Mouse (Mus musculus): ENCODE data around the gene Xrcc2.
"Not testable (repeated sequence)": the region's sequence is repeated elsewhere in the genome, so short reads cannot be mapped to it uniquely, and the experiment has no call there.

Xrcc2 gene

DNA sequence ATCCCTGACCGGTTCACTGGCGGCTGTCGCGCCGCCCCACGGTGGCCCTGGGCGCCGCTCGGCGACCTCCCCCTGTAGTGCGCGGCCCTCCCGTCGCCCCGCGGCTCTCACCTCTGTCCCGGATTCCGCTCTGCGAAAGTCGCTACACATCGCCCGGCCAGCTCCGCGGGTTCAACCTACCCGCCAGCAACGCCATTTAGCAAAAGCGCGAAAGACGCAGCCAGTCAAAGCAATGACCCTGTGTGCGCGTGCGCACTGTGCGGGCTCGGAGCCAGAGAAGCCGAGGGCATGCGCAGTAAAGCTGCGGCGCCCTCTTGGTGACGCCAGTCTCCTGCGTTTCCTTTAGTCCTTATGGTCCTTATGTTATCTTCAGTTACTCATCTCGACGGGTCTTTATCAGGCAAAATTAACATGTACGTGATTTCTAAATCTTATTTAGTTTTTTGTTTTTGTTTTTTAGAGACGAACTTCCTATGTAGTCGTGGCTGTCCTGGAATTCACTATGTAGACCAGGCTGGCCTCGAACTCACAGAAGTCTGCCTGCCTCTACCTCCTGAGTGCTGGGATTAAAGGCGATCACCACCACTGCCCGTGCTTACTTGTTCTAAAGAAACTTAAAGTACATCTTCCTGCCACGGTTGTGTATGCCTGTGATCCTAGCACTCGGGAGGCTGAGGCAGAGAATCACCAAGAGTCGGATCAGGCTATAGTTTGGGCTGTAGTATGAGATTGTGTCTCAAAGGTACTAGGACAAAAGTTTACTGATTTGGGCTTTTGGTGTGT is at the start of gene Xrcc2:
Gene Xrcc2 (minus strand): TSS at position 259 of the 783 bp plus-strand sequence.
- DNase-seq = peak; percentile 96

DNA sequence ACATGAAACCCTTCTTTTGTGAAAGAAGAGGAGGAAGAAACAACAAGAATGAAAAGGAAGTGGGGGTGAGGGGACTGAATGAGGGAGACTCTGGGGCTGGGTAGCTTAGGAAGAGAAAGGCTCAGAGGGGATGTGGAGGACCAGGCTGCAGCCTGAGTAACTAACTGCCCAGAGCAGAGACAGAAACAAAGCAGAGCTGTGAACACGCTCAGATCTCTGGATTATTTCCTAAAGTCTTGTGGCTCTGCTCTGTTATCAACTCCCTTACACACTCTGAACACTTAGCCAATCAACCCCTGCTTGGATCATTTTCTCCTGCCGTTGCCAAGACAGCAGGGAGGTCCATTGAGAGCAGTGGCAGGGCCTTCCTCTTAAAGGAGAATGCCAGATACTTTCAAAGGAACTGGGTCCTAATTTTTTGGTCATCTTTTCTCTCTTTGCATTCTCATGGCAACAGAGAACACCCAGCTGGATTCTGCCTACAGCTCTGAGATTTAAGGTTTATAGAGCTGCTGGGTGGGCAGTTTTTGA is 48.7 kb upstream of the Xrcc2 start:
- DNase-seq = peak; percentile 17

DNA sequence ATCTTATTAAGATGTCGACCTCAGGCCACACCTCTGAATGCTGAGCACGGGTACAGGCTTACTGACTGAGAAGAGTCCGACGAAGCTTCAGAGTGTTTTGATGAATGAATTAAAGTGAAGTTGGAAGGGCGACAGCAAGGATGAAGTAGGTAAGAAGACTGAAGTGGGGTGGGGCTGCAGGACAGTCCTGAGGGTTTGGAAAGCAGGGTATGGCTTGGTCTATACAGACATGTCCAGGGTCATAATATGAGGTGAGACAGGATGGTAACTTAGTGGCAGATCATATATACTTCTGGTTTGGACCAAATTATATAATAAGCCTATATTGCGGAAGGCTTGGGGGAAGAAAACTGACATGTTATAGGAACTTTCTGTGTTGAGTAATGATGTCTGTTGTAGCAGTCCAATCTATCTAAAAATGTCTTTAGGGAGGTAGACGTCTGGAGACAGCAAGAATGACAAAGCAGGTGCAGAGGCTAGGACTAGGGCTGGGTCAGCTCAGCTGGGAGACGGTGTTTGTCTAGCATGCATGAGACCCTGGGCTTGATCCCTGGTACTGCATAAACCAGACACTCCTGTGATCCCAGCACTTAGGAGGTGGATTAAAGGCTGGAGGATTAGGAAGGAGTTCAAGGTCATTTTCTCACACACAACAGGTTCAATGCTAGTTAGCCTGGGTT is 48.1 kb upstream of the Xrcc2 start:
- no peak for DNase-seq

DNA sequence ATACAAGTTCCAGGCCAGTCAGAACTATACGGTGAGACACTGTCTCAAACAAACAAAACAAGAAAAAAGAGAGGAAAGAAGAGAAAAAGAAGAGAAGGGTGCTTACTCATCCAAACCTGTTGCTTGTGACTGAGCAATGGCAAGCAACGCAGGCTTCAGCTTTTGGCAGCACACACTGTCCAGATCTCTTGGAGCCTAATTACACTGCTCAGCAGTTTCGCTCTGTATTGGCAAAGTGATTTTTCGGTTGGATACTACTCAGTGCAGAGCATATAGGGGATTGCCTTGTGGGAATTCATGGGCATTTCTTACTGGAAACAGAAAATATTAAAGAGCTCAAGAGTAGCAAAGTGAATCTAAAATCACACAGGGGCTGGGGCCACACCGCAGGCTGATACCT is 47.2 kb upstream of the Xrcc2 start:
- DNase-seq = peak; percentile 13

DNA sequence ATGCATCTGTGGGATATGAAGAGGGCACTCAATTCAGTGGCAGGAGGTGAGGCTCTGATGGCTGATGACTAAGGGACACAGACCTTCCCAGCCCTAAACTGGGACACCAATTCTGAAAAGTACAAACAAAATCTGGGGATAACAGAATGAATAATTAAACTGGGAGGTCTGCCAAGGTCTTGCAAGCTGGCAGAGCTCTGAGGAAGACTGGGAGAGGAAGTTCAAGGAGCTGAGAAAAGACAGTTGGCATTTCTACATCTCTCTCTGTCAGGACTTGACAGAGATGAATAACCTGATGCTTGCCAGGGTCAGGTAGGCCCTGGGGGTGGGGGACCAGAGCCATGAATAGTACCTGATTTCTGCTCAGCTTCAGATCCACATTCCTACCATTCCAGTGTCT is 45.9 kb upstream of the Xrcc2 start:
- DNase-seq = peak; percentile 1

DNA sequence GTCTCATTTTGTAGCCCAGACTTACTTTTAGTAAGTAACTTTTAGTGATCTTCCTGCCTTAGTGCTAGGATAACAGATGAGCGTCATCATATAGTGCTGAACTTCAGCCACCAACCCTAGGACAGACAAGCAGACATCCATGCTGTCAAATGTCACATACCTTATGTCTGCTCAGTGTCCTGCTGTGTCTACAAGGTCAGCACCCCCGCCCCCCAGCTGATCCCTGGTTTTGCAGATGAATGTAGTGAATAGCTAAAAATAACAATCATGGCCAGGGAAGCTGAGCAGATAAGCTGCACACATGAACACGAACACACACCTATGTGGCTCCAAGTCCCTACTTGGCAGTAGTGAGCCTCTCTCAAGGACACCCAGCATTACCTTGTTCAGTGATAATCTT is 43.0 kb upstream of the Xrcc2 start:
- DNase-seq = no peak

DNA sequence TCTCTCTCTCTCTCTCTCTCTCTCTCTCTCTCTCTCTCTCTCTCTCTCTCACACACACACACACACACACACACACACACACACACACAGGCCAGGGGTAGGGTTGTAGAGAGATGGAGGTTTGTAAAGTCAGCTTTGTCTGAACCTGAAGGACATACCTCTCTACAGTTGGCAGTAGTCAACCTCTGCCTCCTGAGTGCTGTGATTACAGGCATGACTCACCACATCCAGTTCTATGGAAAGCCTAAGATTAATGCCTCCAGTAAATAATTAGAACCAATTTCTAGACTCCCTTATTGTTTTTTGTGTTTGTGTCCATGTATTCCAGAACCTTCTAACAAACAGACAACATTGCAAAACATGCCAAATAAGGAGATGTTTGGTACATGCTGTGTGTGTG is 42.3 kb upstream of the Xrcc2 start:
- no peak for DNase-seq

DNA sequence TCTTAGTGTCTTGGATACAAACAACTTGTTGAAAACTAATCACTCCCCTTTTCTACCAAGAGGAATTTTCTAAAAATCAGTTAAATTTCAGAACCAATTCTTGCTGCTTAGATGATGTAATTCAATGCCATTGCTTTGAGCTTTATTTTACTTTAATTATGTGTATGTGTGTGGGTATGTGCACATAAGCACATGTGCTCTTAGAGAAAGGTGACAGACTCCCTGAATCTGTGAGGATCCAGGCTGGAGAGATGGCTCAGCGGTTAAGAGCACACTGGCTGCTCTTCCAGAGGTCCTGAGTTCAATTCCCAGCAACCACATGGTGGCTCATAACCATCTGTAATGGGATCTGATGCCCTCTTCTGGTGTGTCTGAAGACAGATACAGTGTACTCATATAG is 33.3 kb upstream of the Xrcc2 start:
- DNase-seq = not testable (repeated sequence)

DNA sequence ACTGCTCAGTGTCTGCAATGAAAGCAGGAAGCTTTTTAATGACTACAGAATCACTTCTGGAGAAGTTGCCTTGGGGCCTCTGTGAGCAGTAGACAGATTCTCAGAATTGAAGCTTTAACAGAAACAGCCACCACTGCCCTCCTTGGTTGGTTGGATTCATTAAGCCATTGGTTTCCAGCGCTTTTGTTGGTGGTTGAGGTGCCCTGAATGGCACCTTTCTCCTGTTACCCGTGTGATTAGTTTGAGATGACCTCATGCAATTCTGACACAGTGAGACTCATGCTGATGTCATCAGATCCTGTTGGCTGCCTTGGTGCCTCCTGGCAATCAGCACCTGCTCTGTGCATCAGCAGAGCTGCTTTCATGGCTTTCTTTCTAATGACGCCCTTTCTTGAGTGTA is 32.8 kb upstream of the Xrcc2 start:
- DNase-seq = no peak

DNA sequence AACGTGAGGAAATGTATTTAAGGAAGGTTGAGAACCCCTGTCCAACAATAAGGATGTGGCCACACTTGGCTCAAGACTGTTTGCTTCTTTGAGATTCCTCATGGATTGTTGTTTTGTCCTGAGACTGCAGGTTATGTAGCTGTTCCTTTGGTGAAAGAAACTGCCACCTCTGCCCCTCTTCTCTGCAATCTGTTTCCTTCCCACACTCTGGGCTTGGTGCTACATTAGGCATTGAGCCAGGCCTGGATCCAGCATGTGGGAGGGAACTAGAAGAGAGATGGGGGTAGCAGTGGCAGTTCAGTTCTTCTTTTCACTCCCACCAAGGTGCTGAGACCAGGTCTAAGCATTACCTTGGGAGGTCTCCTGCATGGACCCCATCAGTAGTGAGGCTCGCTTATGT is 30.2 kb upstream of the Xrcc2 start:
- DNase-seq = no peak

DNA sequence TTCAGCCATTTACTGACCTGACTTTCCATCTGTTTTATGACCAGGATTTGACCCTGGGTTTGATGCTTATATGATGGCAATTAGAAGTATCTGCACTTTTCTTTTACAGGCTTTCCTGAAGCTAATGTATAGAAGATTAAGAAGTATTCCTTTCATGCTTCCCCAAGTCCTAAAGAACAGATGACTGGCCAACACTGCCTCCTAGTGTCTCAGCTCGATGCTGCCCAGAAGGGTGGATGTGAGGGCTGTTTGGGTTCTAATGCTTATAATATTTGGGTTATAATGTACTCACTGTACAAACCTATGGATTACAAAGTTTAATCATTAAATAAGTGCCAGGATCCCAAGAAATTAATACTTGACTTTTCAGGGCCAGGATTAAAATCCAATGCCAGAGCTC is 28.7 kb upstream of the Xrcc2 start:
- peak; percentile 58 for DNase-seq

DNA sequence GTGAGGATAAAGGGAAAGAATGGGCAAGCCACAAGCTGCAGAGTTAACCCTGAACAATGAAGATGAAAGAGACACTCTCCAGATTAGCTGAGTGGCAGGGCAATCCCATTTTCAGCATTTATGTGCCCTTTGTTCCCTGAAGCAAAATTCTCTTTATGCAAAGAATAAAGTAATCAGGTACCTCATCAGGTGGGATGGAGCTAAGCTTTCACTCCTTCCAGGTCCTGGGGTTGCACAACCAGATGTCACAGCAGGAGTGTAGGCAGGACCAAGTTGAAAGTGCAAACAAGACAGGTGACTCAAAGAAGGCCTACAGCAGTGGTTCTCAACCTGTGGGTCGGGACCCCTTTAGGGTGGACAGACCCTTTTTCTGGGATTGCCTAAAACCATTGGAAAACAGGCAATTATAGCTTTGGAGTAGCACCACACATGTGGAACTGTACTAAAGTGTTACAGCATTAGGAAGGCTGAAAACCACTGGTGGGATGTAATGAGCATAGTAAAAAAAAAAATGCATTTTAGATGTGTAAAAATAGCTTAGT is 18.6 kb upstream of the Xrcc2 start:
- no peak for DNase-seq

DNA sequence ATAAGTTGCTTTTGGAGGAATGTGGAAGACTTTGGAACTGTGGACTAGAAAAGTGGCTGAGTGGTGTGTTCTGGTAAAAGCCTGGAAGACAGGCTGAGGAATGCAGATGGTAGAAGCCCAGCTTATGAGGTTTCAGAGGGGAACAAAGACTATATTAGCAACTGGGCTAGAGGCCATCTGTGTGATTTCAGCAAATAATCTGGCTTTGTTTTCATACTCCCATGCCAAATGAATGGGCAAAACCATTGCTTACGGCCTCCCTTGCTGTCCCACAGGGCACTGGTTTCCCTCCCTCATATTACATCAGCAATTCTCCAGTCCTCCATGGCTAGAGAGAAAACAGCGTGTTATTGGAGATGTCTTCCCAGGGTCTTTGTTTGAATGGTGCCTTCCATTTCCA is 17.4 kb upstream of the Xrcc2 start:
- no peak for DNase-seq

DNA sequence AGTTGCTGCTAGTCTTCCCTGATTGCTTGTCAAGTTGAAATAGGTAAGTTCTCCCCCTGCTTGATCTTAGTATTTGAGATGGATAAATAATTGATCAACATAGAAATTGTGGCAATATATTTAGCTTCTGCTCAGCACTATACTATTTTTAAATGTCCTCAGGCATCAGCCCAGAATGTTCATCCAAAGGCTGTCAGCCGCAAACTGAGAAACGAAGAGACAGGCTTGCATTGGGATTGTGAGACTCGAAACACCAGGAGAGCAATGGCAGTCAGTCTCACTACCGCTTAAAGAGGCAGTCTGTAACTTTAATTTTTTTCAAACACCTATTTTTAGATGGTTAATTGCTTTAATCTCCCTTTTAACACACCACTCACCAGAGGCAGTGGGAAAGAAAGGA is 13.8 kb upstream of the Xrcc2 start:
- no peak for DNase-seq

DNA sequence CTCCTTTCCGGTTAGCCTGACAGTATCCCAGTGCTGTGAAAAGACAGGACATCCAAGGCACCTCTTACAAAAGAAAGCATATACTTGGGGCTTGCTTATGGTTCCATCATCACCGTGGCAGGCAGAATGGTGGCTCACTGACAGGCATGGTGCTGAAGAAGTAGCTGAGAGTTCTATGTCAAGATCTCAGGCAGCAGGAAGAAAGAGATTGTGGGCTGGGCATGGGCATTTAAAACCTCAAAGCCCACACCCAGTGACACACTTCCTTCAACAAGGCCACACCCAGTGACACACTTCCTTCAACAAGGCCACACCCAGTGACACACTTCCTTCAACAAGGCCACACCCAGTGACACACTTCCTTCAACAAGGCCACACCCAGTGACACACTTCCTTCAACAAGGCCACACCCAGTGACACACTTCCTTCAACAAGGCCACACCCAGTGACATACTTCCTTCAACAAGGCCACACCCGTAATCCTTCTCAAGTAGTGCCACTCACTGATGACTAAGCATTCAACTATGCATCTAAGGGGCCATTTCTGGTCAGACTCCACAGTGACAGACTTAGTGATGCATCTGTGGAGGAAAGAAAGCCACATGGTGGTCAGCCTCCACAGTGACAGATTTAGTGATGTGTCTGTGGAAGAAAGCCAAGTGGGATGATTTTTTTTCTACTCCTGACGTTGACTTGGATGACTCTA is 7.5 kb upstream of the Xrcc2 start:
- not testable (repeated sequence) for DNase-seq

DNA sequence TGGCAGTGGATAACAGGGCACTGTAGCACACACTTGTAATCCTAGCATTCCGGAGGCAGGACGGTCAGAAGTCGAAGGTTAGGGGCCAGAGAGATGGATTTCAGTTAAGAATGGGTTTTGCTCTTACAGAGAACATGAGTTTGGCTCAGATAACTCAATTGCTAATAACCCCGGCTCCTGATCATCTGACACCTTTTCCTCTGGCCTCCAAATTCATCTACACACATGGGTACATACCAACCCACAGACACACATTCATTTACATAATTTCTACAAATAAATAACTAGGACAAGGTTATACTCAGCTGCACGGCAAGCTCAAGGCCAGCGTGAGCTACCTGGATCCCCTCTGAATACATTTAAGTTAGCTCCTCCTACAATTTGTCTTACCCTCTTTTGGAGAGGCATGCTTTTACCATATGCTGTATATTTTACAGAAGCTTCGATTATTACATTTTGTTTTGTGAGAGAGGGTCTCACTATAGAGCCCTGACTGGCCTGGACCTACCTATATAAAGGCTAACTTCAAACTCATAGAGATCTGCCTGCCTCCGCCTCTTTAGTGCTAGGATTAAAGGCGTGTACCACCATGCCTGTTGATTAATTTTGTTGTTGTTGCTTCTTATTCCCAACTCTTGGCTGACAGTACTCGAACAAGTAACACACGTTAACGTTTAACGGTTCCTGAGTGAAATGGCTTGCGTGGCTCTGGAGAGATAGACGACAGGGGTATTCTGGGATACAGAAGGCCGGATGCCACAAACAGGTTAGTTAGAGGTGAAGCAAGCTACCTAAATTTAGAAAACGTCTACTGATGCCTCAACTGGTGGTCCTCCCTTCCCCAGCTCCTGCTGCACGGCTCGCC is 691 bp downstream of the Xrcc2 start:
- no peak for DNase-seq

DNA sequence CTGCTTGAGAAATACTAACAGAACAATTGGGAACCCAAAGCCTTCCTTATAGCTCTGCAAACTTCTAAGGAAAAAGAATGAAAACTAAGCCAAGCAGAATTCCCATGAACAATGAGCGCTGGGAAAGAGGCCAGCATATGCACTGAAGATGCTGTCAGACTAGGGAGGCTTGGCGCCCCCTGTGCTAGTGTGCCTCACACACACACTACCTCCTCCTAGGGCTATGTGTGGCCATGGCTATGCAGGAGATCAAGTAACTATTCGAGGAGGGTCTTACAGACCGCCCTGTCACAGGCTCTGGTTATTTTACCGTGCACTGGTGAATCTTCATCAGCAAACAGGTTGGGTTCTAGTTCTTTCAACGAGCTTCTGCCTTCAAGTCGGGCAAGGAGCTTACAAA is 7.7 kb downstream of the Xrcc2 start:
- DNase-seq = no peak

DNA sequence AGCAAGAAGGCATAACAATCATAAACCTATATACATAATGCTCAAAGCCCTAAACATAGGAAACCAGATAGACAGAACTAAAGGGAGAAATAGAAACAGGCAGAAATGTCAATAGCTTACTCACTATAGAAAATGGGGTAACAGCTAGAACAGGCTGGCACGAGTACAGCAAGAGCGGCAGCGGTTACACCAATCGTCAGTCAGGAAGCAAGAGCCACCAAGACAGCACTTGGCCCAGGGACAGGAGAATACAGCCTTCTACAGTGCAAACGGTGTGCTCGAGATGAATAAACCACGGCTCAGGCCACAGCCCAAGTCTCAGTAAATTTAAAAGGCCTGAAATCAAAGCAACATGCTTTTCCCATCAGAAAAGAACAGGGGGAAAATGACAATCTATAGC is 9.4 kb downstream of the Xrcc2 start:
- DNase-seq = no peak

DNA sequence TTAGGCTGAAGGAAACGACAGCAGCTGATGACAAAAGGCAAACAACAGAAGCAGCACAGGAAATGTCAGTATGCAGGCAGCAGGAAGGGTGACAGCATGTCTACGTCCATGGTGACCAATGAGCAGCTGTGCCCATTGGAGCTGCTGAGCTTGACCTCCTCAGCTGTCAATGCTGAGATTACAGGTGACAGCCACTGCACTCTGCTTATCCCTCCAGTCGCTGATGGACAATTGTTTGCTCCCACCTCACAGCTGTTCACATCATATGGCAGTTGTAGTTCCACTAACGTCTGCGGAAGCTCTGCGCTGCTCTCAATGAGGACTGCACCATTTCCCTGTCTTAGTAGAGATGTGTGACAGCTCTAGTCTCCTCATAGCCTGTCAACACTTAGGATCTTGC is 9.8 kb downstream of the Xrcc2 start:
- no peak for DNase-seq

DNA sequence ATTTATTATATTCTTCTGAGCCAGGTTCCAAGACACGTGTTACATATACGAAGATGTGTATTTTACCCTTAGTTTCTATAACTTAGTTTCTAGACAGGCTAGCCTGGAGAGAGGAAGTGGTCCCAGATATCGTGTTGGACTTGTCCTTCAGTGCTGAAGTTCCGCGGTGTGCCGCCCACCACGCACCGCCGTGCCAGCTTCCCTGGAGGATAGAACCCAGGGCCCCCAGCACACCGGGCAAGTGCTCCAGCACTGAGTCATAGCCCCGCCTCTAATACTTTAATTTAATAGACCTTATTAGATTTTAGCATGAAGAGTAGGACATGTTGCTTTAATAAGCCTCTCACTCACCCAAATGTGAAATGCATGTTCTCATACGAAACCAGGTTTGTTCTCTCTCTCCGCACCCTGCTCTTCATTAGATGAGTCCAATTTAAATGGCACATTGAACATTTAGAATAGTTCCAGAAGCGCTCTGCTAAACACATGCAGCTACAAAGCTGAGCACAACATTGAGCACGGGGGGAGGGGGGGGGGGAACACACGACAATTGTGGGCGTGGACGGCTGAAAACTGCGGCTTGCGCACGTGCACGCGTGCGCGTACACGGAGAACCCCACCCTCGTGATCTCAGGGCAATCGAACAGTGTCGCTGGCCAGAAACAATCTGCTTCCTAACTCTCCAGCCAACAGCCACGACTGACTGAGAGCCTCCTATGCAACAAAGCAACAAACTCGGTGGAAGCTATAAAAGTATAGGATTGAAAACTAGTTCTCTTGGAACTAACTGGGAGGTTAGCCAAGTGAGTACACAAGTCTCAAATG is 33.7 kb downstream of the Xrcc2 start:
- DNase-seq = no peak

DNA sequence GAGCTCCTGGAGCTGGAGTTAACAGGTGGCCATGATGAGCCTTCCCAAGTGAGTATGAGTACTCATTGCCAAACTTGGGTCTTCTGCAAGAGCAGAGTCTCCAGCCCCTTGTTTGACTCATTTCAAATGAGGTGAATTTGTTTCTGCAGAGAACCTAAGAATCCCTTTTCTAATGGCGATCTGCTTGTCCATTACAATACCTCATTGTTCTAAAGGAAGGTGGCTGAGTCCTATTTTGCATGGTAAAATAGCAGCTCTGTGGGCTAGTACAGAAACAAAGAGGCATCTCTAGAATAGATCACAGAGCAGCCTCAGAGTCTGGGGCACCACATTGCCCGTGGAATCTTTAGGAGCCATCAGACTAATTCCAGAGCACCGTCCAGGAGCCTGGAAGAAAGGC is 34.6 kb downstream of the Xrcc2 start:
- no peak for DNase-seq

DNA sequence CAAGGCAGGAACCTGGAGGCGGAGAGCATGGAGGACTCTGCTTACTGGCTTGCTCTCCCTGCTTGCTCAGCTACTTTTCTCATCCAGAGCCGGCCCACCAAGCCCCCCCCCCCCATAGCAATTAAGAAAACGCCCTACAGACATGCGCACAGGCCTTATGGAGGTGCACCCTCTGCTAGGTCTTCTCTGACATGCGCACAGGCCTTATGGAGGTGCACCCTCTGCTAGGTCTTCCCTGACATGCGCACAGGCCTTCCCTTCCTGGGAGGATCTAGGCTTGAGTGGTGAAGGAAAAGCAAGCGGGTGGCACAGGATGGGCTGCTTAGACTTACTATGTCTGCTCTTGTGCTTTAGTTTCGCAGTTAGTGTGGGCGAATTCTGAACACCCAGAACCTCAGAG is 37.3 kb downstream of the Xrcc2 start:
- DNase-seq = no peak

Measured in lung, postnatal 14 days (tissue).